Mouse (Mus musculus) cerebellum, adult 18-20 months (tissue): ENCODE measurements around the gene Batf3.
"Not testable (repeated sequence)": the region's sequence is repeated elsewhere in the genome, so short reads cannot be mapped to it uniquely, and the experiment has no call there.

Experiments
- DNase-seq, 2 experiments: peaks; one replicate each; pipeline ENCODE4 v3.0.0; 2021

The Batf3 gene

DNA sequence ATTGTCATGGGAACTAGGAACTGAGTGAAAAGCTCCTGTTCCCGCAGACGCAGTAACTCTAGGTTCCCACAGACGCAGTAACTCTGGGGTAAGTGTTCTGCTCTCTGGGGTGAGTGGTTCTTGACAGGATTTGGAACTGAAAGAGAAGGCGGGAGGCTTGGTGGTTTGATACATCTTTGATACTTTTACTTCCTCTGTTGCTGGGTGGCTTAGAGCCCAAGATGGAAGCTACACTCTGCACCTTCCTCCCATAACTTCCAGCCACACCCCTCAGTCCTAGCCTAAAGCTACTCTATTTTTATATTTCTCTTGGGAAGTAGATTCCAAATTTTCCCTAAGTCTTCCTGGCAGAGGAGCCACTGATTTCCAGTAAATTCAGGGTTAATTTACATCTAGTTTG, 40.8 kb downstream of the Batf3 start:
- no peak for DNase-seq

DNA sequence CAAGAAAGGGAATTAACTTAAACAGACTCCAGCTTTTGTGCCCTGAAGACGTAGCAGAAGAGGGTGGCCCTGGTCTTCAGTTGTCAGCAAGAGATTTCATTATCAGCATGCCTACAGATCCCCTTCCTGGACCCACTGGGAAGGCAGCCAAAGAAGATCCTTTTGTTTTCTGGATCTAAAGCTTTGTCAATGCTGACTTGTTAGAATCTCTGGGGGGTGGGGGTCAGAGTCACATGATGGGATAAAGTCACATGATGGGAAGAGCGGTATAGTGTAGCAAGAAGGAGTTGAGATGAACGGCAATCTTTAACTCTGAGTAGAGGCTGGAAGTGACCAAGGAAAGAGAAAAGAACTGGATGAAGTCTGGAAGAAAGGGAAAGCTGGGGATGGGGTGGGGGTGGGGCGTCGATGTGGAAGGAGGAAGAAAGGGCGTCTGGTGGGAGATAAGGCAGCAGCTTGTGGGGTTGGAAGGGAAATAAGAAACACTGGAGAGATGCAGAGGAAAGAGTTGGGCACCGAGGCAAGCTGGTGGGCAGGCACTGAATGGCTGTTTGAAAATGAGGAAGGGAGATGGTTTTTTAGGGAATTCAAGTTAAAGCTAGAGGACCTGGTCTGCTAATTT, 41.3 kb downstream of the Batf3 start:
- no peak for DNase-seq

- no peak for DNase-seq
Measured at GRCm38 (mm10) chr1:191140983-191141382, 43.3 kb downstream of the Batf3 start.

GRCm38 (mm10) chr1:191149489-191149888, 51.8 kb downstream of the Batf3 start:
- not testable (repeated sequence) for DNase-seq

DNA sequence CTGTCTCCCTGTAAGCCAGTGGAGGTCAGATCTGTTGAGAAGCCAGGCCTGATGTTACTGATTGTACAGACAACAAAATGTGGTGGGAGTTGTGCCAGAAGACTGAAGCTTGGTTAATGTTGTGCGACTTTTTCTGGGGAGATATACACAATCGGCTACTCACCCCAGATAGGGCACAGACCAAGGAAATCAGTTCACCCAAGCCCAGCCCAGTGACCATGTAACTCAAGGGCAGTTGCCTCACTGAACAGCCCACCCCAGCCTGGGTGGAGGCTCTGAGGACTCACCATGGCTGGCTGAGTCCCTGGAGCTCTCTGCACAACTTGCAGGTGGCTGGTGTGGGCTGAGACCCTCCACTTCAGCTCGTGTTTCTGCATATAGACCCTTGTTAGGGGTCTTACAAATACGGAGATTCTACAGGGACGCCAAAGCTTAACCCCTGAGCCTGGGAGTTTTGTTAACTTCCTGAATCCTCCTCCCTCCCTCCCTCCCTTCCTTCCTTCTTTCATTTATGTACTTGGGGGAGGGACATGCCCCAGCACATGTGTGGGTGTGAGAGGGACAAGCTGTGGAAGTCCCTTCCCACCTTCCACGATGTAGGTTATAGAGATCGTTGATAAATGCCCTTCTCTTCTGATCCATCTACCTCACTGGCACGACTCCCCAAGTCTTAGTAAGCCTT, 53.4 kb downstream of the Batf3 start:
- DNase-seq: no peak

DNA sequence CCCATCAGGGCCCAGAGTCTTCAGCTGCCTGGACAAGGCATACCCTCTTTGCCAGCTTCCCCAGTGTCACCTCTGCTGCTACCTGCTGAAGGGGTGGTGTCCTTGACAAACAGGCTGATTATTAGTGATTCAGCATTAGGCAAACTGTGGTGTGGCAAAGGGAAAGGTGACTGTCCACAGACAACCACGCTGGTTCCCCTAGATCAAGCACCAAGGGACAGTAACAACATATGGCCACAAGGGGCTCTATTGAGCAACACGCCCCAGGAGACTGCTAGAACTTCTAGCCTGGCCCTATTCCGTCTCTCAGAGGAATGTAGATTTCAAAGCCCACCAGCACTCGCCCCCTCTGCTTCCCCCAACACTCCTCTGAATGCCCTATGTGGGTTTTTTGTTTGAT, 55.4 kb downstream of the Batf3 start:
- peak; percentile 28 to 48 for DNase-seq

DNA sequence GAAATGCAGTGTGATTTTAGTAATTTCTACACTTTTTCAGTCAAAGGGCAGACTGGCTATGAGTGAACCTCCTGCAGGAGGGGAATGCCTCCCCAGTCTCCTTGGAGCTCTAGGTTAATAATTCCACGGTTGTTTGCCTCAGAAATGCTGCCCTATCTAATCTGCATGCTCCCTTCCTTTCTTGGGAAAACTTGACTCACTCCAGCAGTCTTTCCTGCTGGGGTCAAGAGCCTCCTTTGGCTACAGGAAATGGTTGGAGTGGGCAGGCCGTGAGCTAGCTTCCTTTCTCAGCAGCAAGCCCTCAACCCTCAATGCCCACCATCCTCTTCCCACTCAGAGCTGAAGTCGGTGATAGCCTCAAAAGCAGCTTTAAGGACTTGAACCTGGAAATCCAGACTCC, 56.7 kb downstream of the Batf3 start:
- DNase-seq: no peak
